ENCODE assay signal across 8 mouse cellular contexts in the genomic region with DNA sequence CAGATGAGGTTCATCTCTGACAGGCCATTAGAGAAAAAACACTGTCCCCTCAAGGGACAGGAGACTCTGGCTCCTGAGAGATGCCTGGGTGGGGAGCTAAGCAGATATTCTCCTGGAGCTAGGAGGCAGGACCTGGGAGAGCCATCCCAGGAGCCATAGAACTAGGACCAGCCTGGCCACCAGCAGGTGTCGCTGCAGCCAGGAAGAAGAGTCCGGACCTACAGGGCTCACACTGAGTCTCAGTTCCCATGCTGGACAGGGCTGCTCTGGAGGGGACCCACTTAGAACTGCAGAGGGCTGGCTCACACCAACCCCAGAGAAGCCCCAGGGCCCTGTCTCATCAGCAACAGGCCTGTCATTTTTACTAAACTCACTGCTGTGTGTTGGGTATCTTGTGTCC.
DNase-seq lines count a peak whose midpoint lies in the region; ATAC-seq and TF ChIP-seq lines count a peak whose summit lies in the region.

No protein-coding gene starts in this region.

- H3K36me3 ChIP-seq in heart, embryonic 14.5 days (ENCODE audit: control insufficient read depth, insufficient read depth, low read length), result no peaks in the 10 kb centered on the region
- H3K36me3 ChIP-seq in kidney, embryonic 16.5 days (ENCODE audit: insufficient read depth, low read length), result no peaks in the 10 kb centered on the region
- no peaks in the 10 kb centered on the region for H3K36me3 ChIP-seq in liver, embryonic 13.5 days
- no peaks in the 10 kb centered on the region for H3K36me3 ChIP-seq in neural tube, embryonic 12.5 days
- H3K36me3 ChIP-seq in stomach, embryonic 15.5 days, result no peaks in the 10 kb centered on the region

- no peak overlapping the region for H3K4me2 ChIP-seq in heart, embryonic 14.5 days (ENCODE audit: low read length)
- H3K4me2 ChIP-seq in kidney, embryonic 16.5 days (replicated peaks; ENCODE audit: low read depth, low read length), result no peak overlapping the region
- H3K4me2 ChIP-seq in liver, embryonic 13.5 days, result no peak overlapping the region
- no peak overlapping the region for H3K4me2 ChIP-seq in neural tube, embryonic 12.5 days (replicated peaks)
- H3K4me2 ChIP-seq in stomach, embryonic 15.5 days, result no peak overlapping the region

- WGBS in heart, embryonic 14.5 days, result 0% methylated on average over 2 of the region's 2 CpGs
- 0% methylated on average over 2 of the region's 2 CpGs for whole genome bisulfite sequencing in kidney, embryonic 16.5 days
- 3% methylated on average over 2 of the region's 2 CpGs for WGBS in liver, embryonic 13.5 days (ENCODE audit: insufficient replicate concordance)
- 4% methylated on average over 2 of the region's 2 CpGs for WGBS in neural tube, embryonic 12.5 days
- WGBS in stomach, embryonic 15.5 days, result 4% methylated on average over 2 of the region's 2 CpGs

- no peaks in the 10 kb centered on the region for H3K27me3 ChIP-seq in heart, embryonic 14.5 days (ENCODE audit: control insufficient read depth, insufficient read depth, low read length)
- no peaks in the 10 kb centered on the region for H3K27me3 ChIP-seq in kidney, embryonic 16.5 days (ENCODE audit: insufficient read depth, low read length)
- H3K27me3 ChIP-seq in liver, embryonic 13.5 days, result no peaks in the 10 kb centered on the region
- no peaks in the 10 kb centered on the region for H3K27me3 ChIP-seq in neural tube, embryonic 12.5 days (replicated peaks)
- H3K27me3 ChIP-seq in stomach, embryonic 15.5 days (replicated peaks), result no peaks in the 10 kb centered on the region

- peak; percentile 72 for DNase-seq in A20 (ENCODE audit: low read depth, low spot score)
- peak; percentile 86 to 92 for DNase-seq in adrenal gland, postnatal 36 days
- peak; percentile 4 for DNase-seq in liver, embryonic 13.5 days

- peaks cover 6% of the 10 kb centered on the region; the same call in 1 of the 2 replicates for H3K4me1 ChIP-seq in embryonic fibroblast, embryonic 13.5 days (ENCODE audit: control insufficient read depth, insufficient read depth, low read length)
- peaks cover 16 to 18% of the 10 kb centered on the region in 2 experiments for H3K4me1 ChIP-seq in heart, embryonic 14.5 days (ENCODE audit: control insufficient read depth in 2 of 2, insufficient read depth in 2 of 2, low read length in 2 of 2)
- H3K4me1 ChIP-seq in kidney, embryonic 16.5 days (ENCODE audit: insufficient read depth, low read length), result peaks cover 25% of the 10 kb centered on the region
- no peaks in the 10 kb centered on the region for H3K4me1 ChIP-seq in liver, embryonic 13.5 days (replicated peaks)
- peaks cover 24% of the 10 kb centered on the region for H3K4me1 ChIP-seq in neural tube, embryonic 12.5 days
- H3K4me1 ChIP-seq in stomach, embryonic 15.5 days, result peaks cover 26% of the 10 kb centered on the region

- no peak for TF ChIP-seq POLR2A in embryonic fibroblast, embryonic 13.5 days (IDR thresholded peaks at IDR 0.05; ENCODE audit: low read depth, low read length)

- no peak overlapping the region for H3K9ac ChIP-seq in heart, embryonic 14.5 days (ENCODE audit: low read length)
- H3K9ac ChIP-seq in kidney, embryonic 16.5 days (replicated peaks; ENCODE audit: low read length), result no peak overlapping the region
- no peak overlapping the region for H3K9ac ChIP-seq in liver, embryonic 13.5 days
- H3K9ac ChIP-seq in neural tube, embryonic 12.5 days, result no peak overlapping the region
- no peak overlapping the region for H3K9ac ChIP-seq in stomach, embryonic 15.5 days

- no peak overlapping the region for H3K27ac ChIP-seq in embryonic fibroblast, embryonic 13.5 days (ENCODE audit: insufficient read depth, low read length)
- H3K27ac ChIP-seq in heart, embryonic 14.5 days (replicated peaks in 1 of 2; ENCODE audit: control insufficient read depth in 1 of 2, insufficient read depth in 1 of 2, low read depth in 2 of 2, low read length in 2 of 2), result no peak overlapping the region
- no peak overlapping the region for H3K27ac ChIP-seq in kidney, embryonic 16.5 days (ENCODE audit: low read length)
- H3K27ac ChIP-seq in liver, embryonic 13.5 days, result no peak overlapping the region
- H3K27ac ChIP-seq in neural tube, embryonic 12.5 days, result no peak overlapping the region
- 0 out of 2 replicates have a peak overlapping the region, but pooled peaks have one; percentile 18 for H3K27ac ChIP-seq in stomach, embryonic 15.5 days

- peak; percentile 79 for ATAC-seq in heart, embryonic 14.5 days (ENCODE audit: insufficient number of reproducible peaks, insufficient read depth, low FRiP score, low read depth)
- peak; percentile 79 for ATAC-seq in kidney, embryonic 16.5 days (ENCODE audit: low FRiP score, low TSS enrichment)
- ATAC-seq in liver, embryonic 13.5 days (ENCODE audit: low read depth), result peak; percentile 43; the same call in 1 of the 2 replicates
- peak; percentile 75 for ATAC-seq in neural tube, embryonic 12.5 days (ENCODE audit: low FRiP score, low read depth)
- ATAC-seq in stomach, embryonic 15.5 days (ENCODE audit: insufficient read depth, low FRiP score, low read depth), result peak; percentile 65

- H3K4me3 ChIP-seq in embryonic fibroblast, embryonic 13.5 days (ENCODE audit: insufficient read depth, low read length), result no peak overlapping the region
- H3K4me3 ChIP-seq in heart, embryonic 14.5 days (ENCODE audit: control insufficient read depth in 1 of 2, insufficient read depth in 1 of 2, low read depth in 1 of 2, low read length in 2 of 2), result no peak overlapping the region
- no peak overlapping the region for H3K4me3 ChIP-seq in kidney, embryonic 16.5 days (ENCODE audit: low read length)
- no peak overlapping the region for H3K4me3 ChIP-seq in liver, embryonic 13.5 days (replicated peaks)
- H3K4me3 ChIP-seq in neural tube, embryonic 12.5 days, result no peak overlapping the region
- H3K4me3 ChIP-seq in stomach, embryonic 15.5 days (replicated peaks), result no peak overlapping the region

- H3K9me3 ChIP-seq in heart, embryonic 14.5 days (ENCODE audit: control insufficient read depth, low read length), result no peaks in the 10 kb centered on the region
- H3K9me3 ChIP-seq in kidney, embryonic 16.5 days (ENCODE audit: low read length), result no peaks in the 10 kb centered on the region
- no peaks in the 10 kb centered on the region for H3K9me3 ChIP-seq in liver, embryonic 13.5 days (replicated peaks)
- no peaks in the 10 kb centered on the region for H3K9me3 ChIP-seq in neural tube, embryonic 12.5 days
- H3K9me3 ChIP-seq in stomach, embryonic 15.5 days, result no peaks in the 10 kb centered on the region

- TF ChIP-seq CTCF in embryonic fibroblast, embryonic 13.5 days (IDR thresholded peaks at IDR 0.05; ENCODE audit: borderline replicate concordance, insufficient read depth, low read length), result peak; percentile 79

Comparison
In these comparisons a context has a peak if more than half of its experiments do, and no peak if none do; other contexts are left out.
1. DNase-seq: peak in every context shown above with its lines; median percentile 89 in adrenal gland, postnatal 36 days; 72 in A20; 4 in liver, embryonic 13.5 days.